Mouse (Mus musculus) cerebellum, adult 9-11 months (tissue): ENCODE measurements around the gene Sox5.

ENCODE experiments used
- DNase-seq: peaks from one replicate; pipeline ENCODE4 v3.0.0; 2022

Gene Sox5

GRCm38 (mm10) chr6:144781431-144782030 is at the start of gene Sox5:
Gene Sox5 (minus strand): TSS chr6:144781977.
- DNase-seq, result no peak

- no peak for DNase-seq
Measured at GRCm38 (mm10) chr6:144825018-144825602, 43.3 kb upstream of the Sox5 start.

GRCm38 (mm10) chr6:144824153-144824552 is 42.4 kb upstream of the Sox5 start:
- DNase-seq, result no peak

- no peak for DNase-seq
Measured at GRCm38 (mm10) chr6:144822594-144822993, 40.8 kb upstream of the Sox5 start.

DNA sequence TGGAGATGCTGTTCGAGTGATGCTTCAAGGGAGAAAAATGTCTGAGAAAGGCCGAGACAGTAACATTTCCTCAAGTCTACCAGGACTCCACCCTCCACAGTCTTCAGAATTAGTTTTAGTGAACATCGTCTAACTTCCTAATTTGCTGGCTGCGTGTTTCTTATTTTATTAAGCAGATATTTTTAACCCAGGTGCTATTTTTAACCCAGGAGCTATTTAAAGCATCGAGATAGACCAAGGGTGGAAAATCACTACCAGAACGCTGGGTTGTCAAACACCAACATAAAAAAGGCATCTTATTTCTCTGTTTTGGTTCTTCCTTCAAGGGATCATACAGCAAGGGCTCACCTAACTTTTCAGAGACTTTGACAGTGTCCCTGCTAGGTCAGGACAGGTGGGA is 39.2 kb upstream of the Sox5 start:
- no peak for DNase-seq

GRCm38 (mm10) chr6:144818016-144818415 is 36.2 kb upstream of the Sox5 start:
- DNase-seq, result no peak

DNA sequence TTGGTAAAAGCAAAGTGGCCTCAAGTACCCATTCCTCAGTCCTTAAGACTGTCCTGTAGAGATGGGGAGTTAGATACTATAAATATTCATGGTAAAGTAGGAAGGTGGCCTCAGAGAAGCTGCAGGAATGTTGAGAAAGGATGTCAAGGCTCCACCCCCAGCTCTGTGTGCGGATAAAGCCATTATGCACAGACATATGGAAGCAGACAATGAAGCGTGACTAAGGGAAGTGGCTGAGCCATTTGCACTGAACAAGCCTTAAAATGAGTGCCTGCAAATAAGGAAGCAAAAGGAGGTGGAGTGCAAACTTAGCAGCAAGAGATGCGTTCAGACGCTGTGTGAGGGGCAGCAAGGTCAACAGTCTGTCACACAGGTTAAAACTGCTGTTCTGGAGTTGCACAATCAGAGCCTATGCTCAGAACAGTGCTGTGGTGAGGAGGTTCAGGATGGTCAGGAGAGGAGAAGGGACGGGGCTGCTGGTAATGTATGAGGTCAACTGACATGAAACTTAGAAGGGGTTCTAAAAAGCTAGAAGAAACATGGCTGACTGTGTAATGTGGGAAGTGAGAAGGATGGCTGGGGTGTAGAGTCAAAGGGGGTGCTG is 35.7 kb upstream of the Sox5 start:
- DNase-seq, result no peak

DNA sequence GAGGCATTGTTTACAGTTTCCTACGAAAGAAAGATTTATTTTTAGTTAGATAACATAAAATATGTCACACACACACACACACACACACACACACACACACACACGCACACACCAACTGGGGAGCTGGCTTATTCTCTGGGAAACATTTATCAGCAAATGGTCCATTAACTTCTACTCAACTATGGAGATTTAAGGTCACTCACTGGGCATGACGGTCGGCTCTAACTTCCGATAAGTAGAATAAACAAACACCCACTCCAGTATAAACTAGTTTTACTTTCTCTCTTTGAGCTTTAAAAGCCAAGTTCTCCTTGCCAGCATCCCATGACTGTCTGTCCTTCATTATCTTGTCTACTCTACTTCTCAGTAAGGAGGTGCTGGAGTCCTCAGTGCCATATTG is 33.8 kb upstream of the Sox5 start:
- no peak for DNase-seq

- no peak for DNase-seq
Measured at GRCm38 (mm10) chr6:144814931-144815364, 33.2 kb upstream of the Sox5 start.

- DNase-seq, result no peak
Measured at GRCm38 (mm10) chr6:144804321-144804720, 22.5 kb upstream of the Sox5 start.

- no peak for DNase-seq
Measured at GRCm38 (mm10) chr6:144803063-144803462, 21.3 kb upstream of the Sox5 start.

DNA sequence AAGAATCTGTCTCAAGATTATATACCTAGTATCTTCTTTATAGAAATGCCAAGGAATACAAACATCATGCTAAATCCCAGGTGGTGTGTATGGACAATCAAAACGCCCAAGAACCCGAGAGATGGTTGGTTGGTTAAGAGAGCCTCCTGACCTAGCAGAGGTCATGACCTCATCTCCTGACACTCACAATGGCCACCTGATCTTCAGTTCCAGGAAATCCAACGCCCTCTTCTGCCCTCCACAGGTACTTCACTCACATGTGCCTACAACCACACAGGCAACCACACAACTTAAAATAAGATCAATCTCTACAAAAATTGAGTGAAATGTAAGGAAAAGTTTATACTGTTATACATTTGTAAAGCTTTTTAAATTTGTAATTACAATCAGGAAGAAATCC is 12.6 kb upstream of the Sox5 start:
- no peak for DNase-seq

DNA sequence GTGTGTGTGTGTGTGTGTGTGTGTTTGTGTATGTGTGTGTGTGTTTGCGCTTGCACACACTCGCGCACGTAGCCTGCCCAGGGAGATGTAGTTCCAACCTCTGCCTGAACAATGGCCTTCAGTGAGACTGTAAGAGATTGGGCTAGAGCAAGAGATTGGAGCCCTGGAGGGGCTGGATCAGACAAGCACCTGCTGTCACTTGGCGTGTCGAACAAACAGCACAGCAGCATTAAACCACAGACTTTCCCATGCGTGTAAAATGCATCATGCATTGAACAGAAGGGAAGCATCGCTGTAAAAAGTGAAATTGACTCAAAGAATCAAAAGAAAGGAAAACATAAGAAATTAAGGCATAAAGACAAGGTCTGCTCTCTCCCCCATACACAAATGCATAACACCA is 11.1 kb upstream of the Sox5 start:
- DNase-seq, result no peak

DNA sequence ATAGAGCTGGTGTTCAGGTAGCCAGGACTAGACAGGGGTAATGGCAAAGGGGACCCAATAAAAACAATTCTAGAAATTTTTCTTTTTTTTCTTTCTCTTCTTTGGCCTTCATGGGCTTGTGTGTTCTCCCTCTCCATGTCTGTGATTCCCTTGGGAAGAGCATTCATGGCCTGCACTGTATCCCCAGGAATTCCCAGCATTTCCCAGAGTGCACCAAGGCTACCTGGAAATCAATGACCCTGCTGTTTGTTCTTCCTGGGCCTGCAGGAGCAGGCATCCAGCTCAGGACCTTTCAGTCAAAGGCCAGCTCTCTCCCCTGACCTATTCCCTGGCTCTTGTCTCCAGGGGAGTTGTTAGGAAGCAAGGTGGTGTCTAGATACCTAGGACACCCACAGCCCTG is 1.5 kb upstream of the Sox5 start:
- no peak for DNase-seq

- no peak for DNase-seq
Measured at GRCm38 (mm10) chr6:144782866-144783265, 1.1 kb upstream of the Sox5 start.

DNA sequence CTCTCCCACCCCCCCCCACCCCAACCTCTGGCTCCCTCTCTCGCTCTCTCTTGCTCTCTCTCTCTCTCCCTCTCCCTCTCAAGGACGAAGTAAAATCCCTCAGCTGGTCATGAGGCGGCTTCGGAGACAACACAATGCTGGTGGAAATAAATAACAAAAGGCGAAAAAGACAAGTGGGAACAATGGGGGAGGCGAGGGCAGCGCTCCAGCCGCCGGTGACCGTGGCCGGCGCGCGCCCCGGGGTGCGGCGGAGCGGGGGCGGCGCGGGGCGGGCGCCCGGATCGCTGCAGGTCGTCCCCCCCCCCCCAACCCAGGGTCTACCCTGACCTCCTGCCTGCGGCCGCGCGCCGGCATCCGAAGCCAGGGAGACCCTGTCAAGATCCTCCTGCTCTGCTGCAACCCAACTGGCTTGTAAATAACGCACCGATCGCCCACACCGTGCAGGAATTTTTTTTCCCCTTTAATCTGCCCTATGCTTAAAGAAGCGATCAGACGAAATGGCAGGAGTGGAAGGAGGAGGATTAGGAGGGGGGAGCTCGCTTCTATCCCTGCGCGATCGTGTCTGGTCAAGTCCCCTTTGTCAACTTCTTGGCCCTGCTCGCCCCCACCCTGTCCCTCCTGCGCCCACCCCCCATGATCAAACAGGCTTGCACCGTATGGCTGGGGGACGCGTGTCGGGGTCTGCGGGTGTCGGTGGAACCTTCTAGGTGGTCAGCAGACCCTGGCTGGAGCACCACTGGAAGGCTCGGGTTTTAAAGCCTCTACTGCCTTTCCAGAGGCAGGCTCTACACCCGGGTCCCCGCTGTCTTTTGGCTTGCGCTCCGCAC is 467 bp upstream of the Sox5 start:
- DNase-seq, result no peak

GRCm38 (mm10) chr6:144780608-144781285 is 1.0 kb downstream of the Sox5 start:
- no peak for DNase-seq

DNA sequence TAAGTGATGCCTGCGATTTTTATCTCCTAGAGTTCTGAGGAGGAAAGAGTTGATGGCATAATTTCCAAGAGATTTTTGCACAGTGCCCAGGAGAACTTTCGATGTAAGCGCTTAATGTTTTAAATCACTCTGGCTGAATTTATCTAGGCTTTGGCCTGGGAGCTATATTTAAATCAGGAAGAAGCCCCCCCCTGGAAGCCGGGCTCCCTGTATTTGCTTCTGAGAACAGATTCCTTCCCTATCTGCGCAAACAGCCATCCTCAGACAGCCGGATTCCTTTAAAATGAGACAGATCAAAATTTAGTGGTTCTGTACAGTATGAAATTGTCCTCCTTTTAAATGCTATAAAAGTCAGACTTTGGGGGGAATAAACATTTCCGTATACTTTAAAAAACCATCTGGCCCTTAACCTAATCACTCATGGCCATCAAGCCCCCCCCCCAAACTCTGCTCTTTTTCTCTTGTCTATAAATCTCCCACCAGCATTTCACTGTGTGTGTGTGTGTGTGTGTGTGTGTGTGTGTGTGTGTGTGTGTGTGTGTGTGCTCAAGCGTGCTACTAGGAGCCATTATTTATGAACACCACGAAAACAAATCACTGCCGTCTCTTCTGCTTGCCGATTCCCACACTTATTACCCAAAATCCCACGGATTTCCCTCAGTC is 1.7 kb downstream of the Sox5 start:
- no peak for DNase-seq

DNA sequence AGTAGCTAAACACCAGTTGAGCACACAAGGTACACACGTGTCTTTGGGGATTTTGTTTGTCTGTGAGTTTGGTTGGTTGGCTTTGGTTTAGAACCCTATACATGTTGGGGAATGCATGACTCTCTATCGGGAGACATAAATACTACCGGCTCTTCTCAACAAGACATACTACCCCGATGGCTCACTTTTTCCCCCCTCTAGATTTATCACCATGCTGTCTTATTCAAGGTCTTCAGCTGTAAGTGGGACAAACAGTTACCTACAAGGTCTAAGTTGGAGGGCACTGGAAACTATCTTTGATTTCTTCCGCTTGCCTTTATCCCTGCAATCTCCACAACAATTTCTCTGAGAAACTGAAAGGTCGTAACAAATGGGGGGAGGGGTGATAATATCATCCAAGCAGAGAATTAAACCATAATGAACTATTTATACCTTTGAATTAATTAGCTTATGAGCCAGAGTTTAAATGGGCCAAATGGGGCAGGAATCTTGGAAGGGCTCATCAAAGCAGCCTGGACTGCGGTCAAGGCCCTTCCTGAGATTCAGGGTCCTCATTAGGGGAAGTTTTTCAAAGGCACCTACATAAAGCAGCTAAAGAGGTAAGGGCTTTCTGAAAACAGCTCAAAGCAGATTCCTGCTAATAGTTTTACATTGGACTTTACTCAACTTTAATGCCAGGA is 4.3 kb downstream of the Sox5 start:
- DNase-seq, result no peak

GRCm38 (mm10) chr6:144773736-144774135 is 8.0 kb downstream of the Sox5 start:
- DNase-seq, result no peak

GRCm38 (mm10) chr6:144772985-144773384 is 8.8 kb downstream of the Sox5 start:
- DNase-seq, result no peak
